Mouse (Mus musculus) MEL (cell line): ENCODE data around the gene Txnrd1. TPM values are rescaled to one million over a fixed set of nuclear protein-coding genes. Genes with fewer than 3 reads are reported as not detected.

Experiments
- DNase-seq: peaks from one replicate; pipeline ENCODE4 v3.0.0; 2011; ENCODE audit warnings: low read depth, low spot score
- H3K27ac ChIP-seq: 2 replicates; pipeline ENCODE4 v1.5.1; 2012; ENCODE audit warnings: low read depth, mild to moderate bottlenecking, control low read depth, low read length, moderate library complexity; ENCODE audit not compliant: control insufficient read depth
- H3K27me3 ChIP-seq, 2 experiments: fragments of 150-350 bp in 1 of 2; sonication (generic) in 1 of 2; 2 replicates each; pipeline ENCODE4 v1.6.1; 2012; ENCODE audit warnings: low read length in 2 of 2, mild to moderate bottlenecking in 2 of 2, improper control_type of control experiment in 1 of 2, moderate library complexity in 1 of 2; ENCODE audit not compliant: insufficient read depth in 2 of 2, control insufficient read depth in 1 of 2
- H3K36me3 ChIP-seq, 2 experiments: 2 replicates each; pipeline ENCODE4 v1.6.1; 2012 to 2014; ENCODE audit warnings: low read length in 2 of 2, improper control_type of control experiment in 1 of 2, inconsistent platforms in 1 of 2, mild to moderate bottlenecking in 1 of 2; ENCODE audit not compliant: insufficient read depth in 2 of 2, control insufficient read depth in 1 of 2
- H3K4me1 ChIP-seq, 2 experiments: fragments of 150-350 bp in 1 of 2; sonication (generic) in 1 of 2; 2 replicates each; pipeline ENCODE4 v1.6.1; 2012; ENCODE audit warnings: low read length in 2 of 2, improper control_type of control experiment in 1 of 2, mild to moderate bottlenecking in 1 of 2; ENCODE audit not compliant: insufficient read depth in 2 of 2, control insufficient read depth in 1 of 2
- H3K4me3 ChIP-seq, 2 experiments: fragments of 150-350 bp in 1 of 2; sonication (generic) in 1 of 2; 2 replicates each; pipeline ENCODE4 v1.5.1; 2012; ENCODE audit warnings: low read depth in 2 of 2, low read length in 2 of 2, mild to moderate bottlenecking in 2 of 2, moderate library complexity in 2 of 2, control low read depth in 1 of 2, improper control_type of control experiment in 1 of 2; ENCODE audit not compliant: control insufficient read depth in 1 of 2, insufficient read depth in 1 of 2
- H3K79me2 ChIP-seq: 2 replicates; pipeline ENCODE4 v1.6.1; 2012; ENCODE audit warnings: mild to moderate bottlenecking, low read length, moderate library complexity; ENCODE audit not compliant: control insufficient read depth, poor library complexity, insufficient read depth
- H3K9ac ChIP-seq: 2 replicates; pipeline ENCODE4 v1.6.1; 2012; ENCODE audit warnings: low read depth, mild to moderate bottlenecking, control low read depth, low read length, moderate library complexity; ENCODE audit not compliant: control insufficient read depth, poor library complexity, severe bottlenecking
- H3K9me3 ChIP-seq: fragments of 150-350 bp; sonication (generic); replicated peaks from 2 replicates; pipeline ENCODE4 v1.6.1; 2012; ENCODE audit warnings: mild to moderate bottlenecking, low read length, improper control_type of control experiment, moderate library complexity; ENCODE audit not compliant: insufficient read depth
- BHLHE40 ChIP-seq: IDR thresholded peaks from 2 replicates; pipeline ENCODE4 v1.6.1; 2012; ENCODE audit warnings: low read depth, mild to moderate bottlenecking, inconsistent platforms, low read length, improper control_type of control experiment, borderline replicate concordance
- CHD1 ChIP-seq: IDR thresholded peaks from 2 replicates; pipeline ENCODE4 v1.6.1; 2012; ENCODE audit warnings: low read depth, mild to moderate bottlenecking, inconsistent platforms, low read length, improper control_type of control experiment
- CTCF ChIP-seq, 3 experiments: IDR thresholded peaks in 2 of 3; conservative IDR thresholded peaks in 1 of 3; 2 replicates each; pipeline ENCODE4 v1.5.1; 2011 to 2012; ENCODE audit warnings: low read length in 3 of 3, low read depth in 2 of 3, mild to moderate bottlenecking in 2 of 3, improper control_type of control experiment in 1 of 3, inconsistent platforms in 1 of 3, mixed read lengths in 1 of 3, moderate library complexity in 1 of 3; ENCODE audit not compliant: control insufficient read depth in 1 of 3, insufficient read depth in 1 of 3, poor library complexity in 1 of 3, severe bottlenecking in 1 of 3
- ELF1 ChIP-seq: IDR thresholded peaks from 2 replicates; pipeline ENCODE4 v1.6.1; 2014; ENCODE audit warnings: low read depth, mild to moderate bottlenecking, inconsistent platforms, low read length, improper control_type of control experiment, moderate library complexity
- ETS1 ChIP-seq: IDR thresholded peaks from 2 replicates; pipeline ENCODE4 v1.6.1; 2012; ENCODE audit warnings: low read depth, mild to moderate bottlenecking, inconsistent platforms, low read length, improper control_type of control experiment, moderate library complexity
- GATA1 ChIP-seq: IDR thresholded peaks from 2 replicates; pipeline ENCODE4 v1.6.1; 2011; ENCODE audit warnings: low read depth, low read length, improper control_type of control experiment
- HCFC1 ChIP-seq: IDR thresholded peaks from 2 replicates; pipeline ENCODE4 v1.6.1; 2012; ENCODE audit warnings: low read depth, mild to moderate bottlenecking, inconsistent platforms, low read length, improper control_type of control experiment, moderate library complexity
- JUND ChIP-seq: IDR thresholded peaks from 2 replicates; pipeline ENCODE4 v1.6.1; 2011; ENCODE audit warnings: low read depth, mild to moderate bottlenecking, improper control_type of control experiment, low read length
- KAT2A ChIP-seq: conservative IDR thresholded peaks from 2 replicates; pipeline ENCODE4 v1.6.1; 2012; ENCODE audit warnings: low read depth, low read length, improper control_type of control experiment, inconsistent platforms
- MAFK ChIP-seq: IDR thresholded peaks from 2 replicates; pipeline ENCODE4 v1.6.1; 2011; ENCODE audit warnings: low read depth, mild to moderate bottlenecking, low read length, improper control_type of control experiment, borderline replicate concordance
- MAX ChIP-seq: IDR thresholded peaks from 2 replicates; pipeline ENCODE4 v1.6.1; 2011; ENCODE audit warnings: low read length, improper control_type of control experiment
- MAZ ChIP-seq: IDR thresholded peaks from 2 replicates; pipeline ENCODE4 v1.6.1; 2012; ENCODE audit warnings: low read depth, mild to moderate bottlenecking, inconsistent platforms, low read length, improper control_type of control experiment
- MXI1 ChIP-seq: IDR thresholded peaks from 2 replicates; pipeline ENCODE4 v1.6.1; 2011; ENCODE audit warnings: mild to moderate bottlenecking, low read depth, low read length, improper control_type of control experiment
- MYB ChIP-seq: IDR thresholded peaks from 2 replicates; pipeline ENCODE4 v1.6.1; 2011; ENCODE audit warnings: mild to moderate bottlenecking, low read depth, low read length, improper control_type of control experiment
- MYC ChIP-seq: IDR thresholded peaks from 2 replicates; pipeline ENCODE4 v1.6.1; 2011; ENCODE audit warnings: low read depth, mild to moderate bottlenecking, low read length, improper control_type of control experiment, moderate library complexity
- NELFE ChIP-seq: IDR thresholded peaks from 2 replicates; pipeline ENCODE4 v1.6.1; 2011; ENCODE audit warnings: low read depth, low read length, improper control_type of control experiment
- POLR2A ChIP-seq, 2 experiments: IDR thresholded peaks; 2 replicates each; pipeline ENCODE4 v1.6.1; 2011 to 2012; ENCODE audit warnings: low read length in 2 of 2, mild to moderate bottlenecking in 2 of 2, control low read depth in 1 of 2, improper control_type of control experiment in 1 of 2, low read depth in 1 of 2, moderate library complexity in 1 of 2; ENCODE audit not compliant: control insufficient read depth in 1 of 2, insufficient read depth in 1 of 2, poor library complexity in 1 of 2
- POLR2AphosphoS5 ChIP-seq: IDR thresholded peaks from 2 replicates; pipeline ENCODE4 v1.6.1; 2012; ENCODE audit warnings: low read depth, borderline replicate concordance, mild to moderate bottlenecking, inconsistent platforms, low read length, moderate library complexity, mixed read lengths
- RAD21 ChIP-seq: IDR thresholded peaks from 2 replicates; pipeline ENCODE4 v1.6.1; 2011; ENCODE audit warnings: mild to moderate bottlenecking, low read depth, low read length, improper control_type of control experiment
- RCOR1 ChIP-seq: IDR thresholded peaks from 2 replicates; pipeline ENCODE4 v1.6.1; 2012; ENCODE audit warnings: low read depth, mild to moderate bottlenecking, inconsistent platforms, low read length, improper control_type of control experiment
- SIN3A ChIP-seq: IDR thresholded peaks from 2 replicates; pipeline ENCODE4 v1.6.1; 2012; ENCODE audit warnings: low read length, improper control_type of control experiment, inconsistent platforms
- TAL1 ChIP-seq: IDR thresholded peaks from 2 replicates; pipeline ENCODE4 v1.6.1; 2012; ENCODE audit warnings: mild to moderate bottlenecking, inconsistent platforms, low read length, moderate library complexity, mixed read lengths
- TBP ChIP-seq: IDR thresholded peaks from 2 replicates; pipeline ENCODE4 v1.8.0; 2011; ENCODE audit warnings: low read depth, low read length, improper control_type of control experiment
- TCF12 ChIP-seq: IDR thresholded peaks from 2 replicates; pipeline ENCODE4 v1.6.1; 2014; ENCODE audit warnings: low read depth, mild to moderate bottlenecking, inconsistent platforms, low read length, improper control_type of control experiment, moderate library complexity
- UBTF ChIP-seq: IDR thresholded peaks from 2 replicates; pipeline ENCODE4 v1.6.1; 2012; ENCODE audit warnings: low read depth, mild to moderate bottlenecking, inconsistent platforms, low read length, improper control_type of control experiment, moderate library complexity, borderline replicate concordance; ENCODE audit not compliant: insufficient read depth
- USF1 ChIP-seq: IDR thresholded peaks from 2 replicates; pipeline ENCODE4 v1.6.1; 2014; ENCODE audit warnings: low read depth, mild to moderate bottlenecking, inconsistent platforms, low read length, improper control_type of control experiment, moderate library complexity
- ZKSCAN1 ChIP-seq: IDR thresholded peaks from 2 replicates; pipeline ENCODE4 v1.6.1; 2012; ENCODE audit warnings: low read depth, mild to moderate bottlenecking, inconsistent platforms, low read length, improper control_type of control experiment, moderate library complexity
- ZMIZ1 ChIP-seq: IDR thresholded peaks from 2 replicates; pipeline ENCODE4 v1.6.1; 2012; ENCODE audit warnings: low read depth, mild to moderate bottlenecking, inconsistent platforms, low read length, improper control_type of control experiment, moderate library complexity
- polyA plus RNA-seq, 2 experiments: library from polyadenylated mRNA; stranded (reverse) in 1 of 2; unstranded in 1 of 2; fragments of >175 nt in 1 of 2; fragments of >200 nt in 1 of 2; gene quantifications; 2 replicates each; pipeline versions ENCODE4 v1.2.1 to v1.2.4; 2012; ENCODE audit warnings: low replicate concordance in 2 of 2, low read depth in 1 of 2; ENCODE audit not compliant: insufficient read length in 2 of 2, insufficient read depth in 1 of 2, missing spikeins in 1 of 2
- total RNA-seq: library from RNA; depleted of rRNA; stranded (reverse); fragments of 300-350 nt; gene quantifications from 2 replicates; pipeline ENCODE4 v1.2.3, GENCODE M21; 2012

The Txnrd1 gene
- total and polyA plus RNA-seq, 3 experiments: 91.6 to 127 TPM; not detected in 1

- H3K9ac ChIP-seq: peak overlapping the region; percentile 46
- H3K27ac ChIP-seq: peak overlapping the region; percentile 70
Measured at GRCm38 (mm10) chr10:82808155-82808554, 25.6 kb upstream of the Txnrd1 start.

GRCm38 (mm10) chr10:82808891-82809290, 24.9 kb upstream of the Txnrd1 start:
- H3K4me1 ChIP-seq: peaks cover 4 to 33% of the 10 kb centered on the region in 2 experiments
- no peaks in the 10 kb centered on the region for H3K79me2 ChIP-seq
- DNase-seq: no peak
- TF ChIP-seq ZKSCAN1 (no peak), KAT2A (no peak), RAD21 (no peak), TBP (no peak), MAFK (no peak), UBTF (no peak), CTCF (IDR thresholded peaks at IDR 0.05 in 2 of 3, conservative IDR thresholded peaks at IDR 0.05 in 1 of 3; ENCODE audit: control insufficient read depth in 1 of 3, insufficient read depth in 1 of 3, low read depth in 2 of 3, low read length in 3 of 3, poor library complexity in 1 of 3, severe bottlenecking in 1 of 3) (no peak), USF1 (no peak), NELFE (no peak), TCF12 (no peak), MYC (no peak), SIN3A (no peak)
- no peaks in the 10 kb centered on the region for H3K9me3 ChIP-seq
- H3K36me3 ChIP-seq: peaks cover 0 to 12% of the 10 kb centered on the region in 2 experiments; a peak in 2 of 4 replicates
- no peak overlapping the region for H3K4me3 ChIP-seq
- H3K9ac ChIP-seq: no peak overlapping the region
- H3K27ac ChIP-seq: no peak overlapping the region
- H3K27me3 ChIP-seq: no peaks in the 10 kb centered on the region

More at GRCm38 (mm10) chr10:82808155-82808554, 25.6 kb upstream of the Txnrd1 start:
- Histone ChIP-seq H3K9me3 (no peaks in the 10 kb centered on the region), H3K4me3 (peak overlapping the region; percentile 52 to 53), H3K27me3 (no peaks in the 10 kb centered on the region), H3K79me2 (no peaks in the 10 kb centered on the region), H3K36me3 (peaks cover 0 to 12% of the 10 kb centered on the region in 2 experiments; a peak in 2 of 4 replicates), H3K4me1 (peaks cover 4 to 27% of the 10 kb centered on the region in 2 experiments)
- TF ChIP-seq POLR2AphosphoS5: no peak
- no peak for TF ChIP-seq UBTF
- TF ChIP-seq GATA1: peak; percentile 53
- no peak; the same call in 1 of the 2 replicates for TF ChIP-seq MXI1
- peak in 1 of 2 experiments; percentile 73; a peak in 2 of 4 replicates for TF ChIP-seq POLR2A (IDR thresholded peaks at IDR 0.05; ENCODE audit: control insufficient read depth in 1 of 2, insufficient read depth in 1 of 2, low read depth in 1 of 2, low read length in 2 of 2, poor library complexity in 1 of 2)
- TF ChIP-seq TBP: peak; percentile 73; the same call in 1 of the 2 replicates
- peak; percentile 37; the same call in 1 of the 2 replicates for TF ChIP-seq ETS1
- 0 out of 2 replicates have a peak, but pooled peaks have one; percentile 62 for TF ChIP-seq MAZ
- no peak for TF ChIP-seq ZMIZ1
- TF ChIP-seq RCOR1: no peak
- peak; percentile 87 for TF ChIP-seq ELF1
- TF ChIP-seq MAFK: no peak
- no peak for TF ChIP-seq ZKSCAN1
- no peak for TF ChIP-seq TCF12
- no peak for TF ChIP-seq MAX
- no peak for TF ChIP-seq KAT2A
- peak; percentile 50 for TF ChIP-seq HCFC1
- TF ChIP-seq CHD1: no peak
- peak; percentile 64 for TF ChIP-seq NELFE
- peak; percentile 60; the same call in 1 of the 2 replicates for TF ChIP-seq JUND
- TF ChIP-seq BHLHE40: no peak
- TF ChIP-seq MYB: no peak
- TF ChIP-seq SIN3A: peak; percentile 55; the same call in 1 of the 2 replicates
- TF ChIP-seq TAL1: no peak
- peak; percentile 89 for DNase-seq
